Mouse (Mus musculus): ENCODE measurements at regions not wholly inside any gene's neighbourhood (a gene's known extent, or its start where the extent isn't known, plus 50 kb on each side); places are given as distances from the start of the nearest gene placed in this dataset.

- no peak for DNase-seq
Observed at GRCm38 (mm10) chr7:125034196-125034595, 410.3 kb upstream of the Kdm8 start.

- DNase-seq: peak in 1 of 2 experiments; percentile 2
Observed at GRCm38 (mm10) chr7:125036098-125036991, 408.1 kb upstream of the Kdm8 start.

GRCm38 (mm10) chr7:125038840-125039239 lies 405.6 kb upstream of the Kdm8 start:
- DNase-seq: peak in 1 of 2 experiments; percentile 6

- no peak for DNase-seq
Observed at GRCm38 (mm10) chr7:125055951-125056625, 388.4 kb upstream of the Kdm8 start.

- DNase-seq: no peak
Observed at GRCm38 (mm10) chr7:125102464-125102863, 342.0 kb upstream of the Kdm8 start.

GRCm38 (mm10) chr7:125104011-125104410 lies 340.5 kb upstream of the Kdm8 start:
- DNase-seq: no peak

GRCm38 (mm10) chr7:125112820-125113273 lies 331.6 kb upstream of the Kdm8 start:
- DNase-seq: no peak

- DNase-seq: no peak
Observed at GRCm38 (mm10) chr7:125115322-125115996, 329.0 kb upstream of the Kdm8 start.

GRCm38 (mm10) chr7:125117173-125117572 lies 327.3 kb upstream of the Kdm8 start:
- no peak for DNase-seq

GRCm38 (mm10) chr7:125129187-125129586 lies 315.3 kb upstream of the Kdm8 start:
- DNase-seq: no peak

GRCm38 (mm10) chr7:125131968-125132367 lies 312.5 kb upstream of the Kdm8 start:
- no peak for DNase-seq

GRCm38 (mm10) chr7:125138607-125139006 lies 305.9 kb upstream of the Kdm8 start:
- no peak for DNase-seq

GRCm38 (mm10) chr7:125139196-125139595 lies 305.3 kb upstream of the Kdm8 start:
- DNase-seq: no peak

- no peak for DNase-seq
Observed at GRCm38 (mm10) chr7:125140854-125141253, 303.6 kb upstream of the Kdm8 start.

- no peak for DNase-seq
Observed at GRCm38 (mm10) chr7:125141864-125142263, 302.6 kb upstream of the Kdm8 start.

GRCm38 (mm10) chr7:125146025-125146424 lies 298.5 kb upstream of the Kdm8 start:
- DNase-seq: no peak

- no peak for DNase-seq
Observed at GRCm38 (mm10) chr7:125149151-125149550, 295.3 kb upstream of the Kdm8 start.

GRCm38 (mm10) chr7:125149740-125150139 lies 294.7 kb upstream of the Kdm8 start:
- DNase-seq: no peak

GRCm38 (mm10) chr7:125152281-125152680 lies 292.2 kb upstream of the Kdm8 start:
- DNase-seq: no peak

- no peak for DNase-seq
Observed at GRCm38 (mm10) chr7:125155291-125155690, 289.2 kb upstream of the Kdm8 start.

GRCm38 (mm10) chr7:125166881-125167351 lies 277.6 kb upstream of the Kdm8 start:
- DNase-seq: no peak

- DNase-seq: no peak
Observed at GRCm38 (mm10) chr7:125167666-125168065, 276.8 kb upstream of the Kdm8 start.

- no peak for DNase-seq
Observed at GRCm38 (mm10) chr7:125181548-125181947, 262.9 kb upstream of the Kdm8 start.
